Mouse (Mus musculus) liver, postnatal 0 days (tissue): ENCODE data around the gene Col6a6. TPM values are rescaled to one million over a fixed set of nuclear protein-coding genes. Genes with fewer than 3 reads are reported as not detected.

Experiments
- ATAC-seq: fragments of 200-750 bp; cut with Nextera tagmentation; 2 replicates; pipeline ENCODE4 v1.8.0; 2017; ENCODE audit warnings: mild to moderate bottlenecking, moderate library complexity
- DNase-seq: peaks from one replicate; pipeline ENCODE4 v3.0.0-alpha.2; 2016
- H3K27ac ChIP-seq: fragments of 300-500 bp; sonication (generic); 2 replicates; pipeline ENCODE4 v1.5.1; 2014; ENCODE audit warnings: antibody characterized with exemption, moderate library complexity, mild to moderate bottlenecking, low read depth
- H3K27me3 ChIP-seq: fragments of 300-500 bp; sonication (generic); 2 replicates; pipeline ENCODE4 v1.6.1; 2014; ENCODE audit warnings: low read length, control low read depth, mixed read lengths; ENCODE audit not compliant: insufficient read depth
- H3K36me3 ChIP-seq: fragments of 300-500 bp; sonication (generic); replicated peaks from 2 replicates; pipeline ENCODE4 v1.6.1; 2014; ENCODE audit warnings: mild to moderate bottlenecking, control low read depth, low read length, moderate library complexity, mixed read lengths; ENCODE audit not compliant: insufficient read depth
- H3K4me1 ChIP-seq: fragments of 300-500 bp; sonication (generic); 2 replicates; pipeline ENCODE4 v1.6.1; 2014; ENCODE audit warnings: antibody characterized with exemption, mild to moderate bottlenecking, control low read depth; ENCODE audit not compliant: insufficient read depth
- H3K4me2 ChIP-seq: fragments of 300-500 bp; sonication (generic); 2 replicates; pipeline ENCODE4 v1.6.1; 2014; ENCODE audit warnings: low read depth, mild to moderate bottlenecking, low read length, moderate library complexity, mixed read lengths
- H3K4me3 ChIP-seq: fragments of 300-500 bp; sonication (generic); 2 replicates; pipeline ENCODE4 v1.5.1; 2014; ENCODE audit warnings: low read depth, low read length
- H3K9ac ChIP-seq: fragments of 300-500 bp; sonication (generic); replicated peaks from 2 replicates; pipeline ENCODE4 v1.6.1; 2014; ENCODE audit warnings: mild to moderate bottlenecking, moderate library complexity
- H3K9me3 ChIP-seq: fragments of 300-500 bp; sonication (generic); 2 replicates; pipeline ENCODE4 v1.6.1; 2016; ENCODE audit warnings: mild to moderate bottlenecking, control low read depth, low read length, mixed read lengths
- CTCF ChIP-seq: sonication (generic); IDR thresholded peaks from 2 replicates; pipeline ENCODE4 v1.5.1; 2016; ENCODE audit warnings: antibody characterized with exemption, low read depth
- EP300 ChIP-seq: IDR thresholded peaks from 2 replicates; pipeline ENCODE4 v1.6.1; 2016; ENCODE audit warnings: antibody characterized with exemption, low read depth, mild to moderate bottlenecking
- WGBS: fragments of 180-500 bp; shearing (Covaris S2); extraction: QIAGEN DNeasy Blood & Tissue Kit; methylation state at CpG from one replicate; pipeline ENCODE4 v1.1.7; 2014; ENCODE audit not compliant: insufficient replicate concordance; 5-methylcytosine and 5-hydroxymethylcytosine counted together
- polyA plus RNA-seq: library from polyadenylated mRNA; unstranded; fragments of >200 nt; fragmentation: Nextera tagmentation; extraction: Ambion mirVana; gene quantifications from 2 replicates; pipeline ENCODE4 v1.2.1, GENCODE M21; 2015

Gene Col6a6
- polyA plus RNA-seq, 1 experiment from 2014 or later, result 0.14 TPM

DNA sequence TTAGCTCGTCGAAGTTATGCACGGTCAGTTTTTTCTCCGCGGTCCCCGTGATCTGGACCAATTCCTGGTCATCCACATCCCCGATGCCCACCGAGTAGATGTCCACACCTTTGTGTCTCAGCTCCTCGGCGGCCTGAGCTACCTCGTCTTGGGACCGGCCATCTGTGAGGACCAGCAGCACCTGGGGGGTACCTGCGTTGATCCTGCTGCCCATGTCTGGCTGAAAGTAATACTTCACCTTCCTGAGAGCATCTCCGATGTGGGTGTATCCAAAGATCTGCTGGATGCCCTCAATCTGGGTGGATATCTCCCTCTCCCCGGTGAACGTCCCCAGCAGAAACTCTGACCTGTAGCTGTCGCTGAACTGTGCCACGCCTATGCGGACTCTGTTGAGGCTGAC lies 53.6 kb downstream of the Col6a6 start:
- 84% methylated on average over 19 of the region's 19 CpGs for WGBS
- Histone ChIP-seq H3K4me3 (no peak overlapping the region), H3K9ac (no peak overlapping the region), H3K4me1 (no peaks in the 10 kb centered on the region), H3K27ac (no peak overlapping the region), H3K4me2 (no peak overlapping the region), H3K27me3 (no peaks in the 10 kb centered on the region), H3K9me3 (no peaks in the 10 kb centered on the region), H3K36me3 (no peaks in the 10 kb centered on the region)
- ATAC-seq (no peak), DNase-seq (no peak)
- no peak for TF ChIP-seq CTCF
- TF ChIP-seq EP300, result no peak

DNA sequence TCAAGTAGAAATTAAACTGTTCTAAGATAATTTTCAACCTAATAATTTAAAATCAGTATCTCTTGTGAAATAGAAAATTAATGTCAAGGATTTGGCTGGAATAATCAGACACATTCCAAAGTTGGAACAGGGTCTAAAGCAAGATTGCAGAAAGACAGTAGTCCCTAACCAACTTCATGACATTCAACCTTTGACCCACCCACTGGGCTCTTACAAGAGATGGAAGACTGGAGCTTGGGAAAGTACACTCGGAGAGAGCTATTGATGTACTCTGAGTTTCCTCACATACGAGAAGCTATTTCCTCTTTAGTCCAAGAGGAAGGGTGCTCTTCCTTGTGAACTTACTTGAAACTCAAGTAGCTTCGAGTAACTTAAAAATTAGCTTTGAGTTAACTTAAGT lies 56.6 kb downstream of the Col6a6 start:
- Histone ChIP-seq H3K4me1 (no peaks in the 10 kb centered on the region), H3K4me2 (no peak overlapping the region), H3K27me3 (no peaks in the 10 kb centered on the region), H3K27ac (no peak overlapping the region), H3K9me3 (no peaks in the 10 kb centered on the region), H3K9ac (no peak overlapping the region), H3K36me3 (no peaks in the 10 kb centered on the region), H3K4me3 (no peak overlapping the region)
- WGBS, result 40% methylated on average over 3 of the region's 3 CpGs
- TF ChIP-seq CTCF (no peak), EP300 (no peak)
- no peak for ATAC-seq
- no peak for DNase-seq

DNA sequence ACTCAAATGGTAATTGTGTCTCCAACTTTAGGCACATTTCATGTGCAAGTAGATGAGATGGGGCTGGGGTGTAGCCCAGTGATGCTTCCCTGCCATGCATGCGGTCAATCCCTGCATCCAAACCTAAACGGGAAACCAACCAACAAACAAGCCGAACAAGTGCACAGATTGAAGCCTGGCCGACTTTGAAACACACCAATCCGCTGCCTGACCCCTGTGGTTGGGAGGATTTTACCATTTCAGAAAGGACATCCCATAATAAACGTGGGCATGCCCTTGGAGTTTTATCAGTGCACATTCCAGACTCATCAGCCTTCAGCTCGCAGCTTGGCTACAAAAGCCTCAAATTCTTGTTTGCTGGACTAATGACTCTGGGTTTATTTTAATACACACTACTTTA lies 57.3 kb downstream of the Col6a6 start:
- DNase-seq (no peak), ATAC-seq (no peak)
- no peaks in the 10 kb centered on the region for H3K4me1 ChIP-seq
- no peaks in the 10 kb centered on the region for H3K27me3 ChIP-seq
- H3K27ac ChIP-seq, result no peak overlapping the region
- WGBS, result 57% methylated on average over 7 of the region's 7 CpGs
- no peak overlapping the region for H3K4me2 ChIP-seq
- H3K9me3 ChIP-seq, result no peaks in the 10 kb centered on the region
- H3K4me3 ChIP-seq, result no peak overlapping the region
- no peaks in the 10 kb centered on the region for H3K36me3 ChIP-seq
- H3K9ac ChIP-seq, result no peak overlapping the region
- no peak for TF ChIP-seq CTCF
- no peak for TF ChIP-seq EP300

DNA sequence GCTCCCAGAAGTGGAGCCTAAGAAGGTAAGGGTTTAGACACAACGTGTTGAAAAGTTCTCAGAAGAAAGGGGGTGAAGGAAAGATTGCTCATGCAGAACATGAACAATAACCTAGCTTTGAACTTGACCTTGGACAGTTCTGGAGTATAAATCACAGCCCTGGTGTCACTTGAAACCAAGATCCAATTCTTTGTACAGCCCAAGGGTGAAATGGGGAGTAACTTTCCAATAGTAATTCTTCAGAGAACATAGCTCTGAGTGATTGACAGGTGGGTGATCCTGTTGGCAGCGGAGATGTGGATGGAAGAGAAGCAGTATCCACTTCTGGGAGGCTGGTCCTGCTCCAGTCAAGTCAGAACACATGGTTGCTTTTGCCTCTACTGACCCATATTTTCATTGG lies 62.1 kb downstream of the Col6a6 start:
- Histone ChIP-seq H3K9ac (no peak overlapping the region), H3K36me3 (no peaks in the 10 kb centered on the region), H3K9me3 (no peaks in the 10 kb centered on the region), H3K4me3 (no peak overlapping the region), H3K4me1 (no peaks in the 10 kb centered on the region), H3K27me3 (no peaks in the 10 kb centered on the region), H3K4me2 (no peak overlapping the region), H3K27ac (no peak overlapping the region)
- TF ChIP-seq CTCF, result no peak
- no peak for TF ChIP-seq EP300
- no peak for ATAC-seq
- 83% methylated on average over 2 of the region's 2 CpGs for WGBS
- DNase-seq, result no peak

DNA sequence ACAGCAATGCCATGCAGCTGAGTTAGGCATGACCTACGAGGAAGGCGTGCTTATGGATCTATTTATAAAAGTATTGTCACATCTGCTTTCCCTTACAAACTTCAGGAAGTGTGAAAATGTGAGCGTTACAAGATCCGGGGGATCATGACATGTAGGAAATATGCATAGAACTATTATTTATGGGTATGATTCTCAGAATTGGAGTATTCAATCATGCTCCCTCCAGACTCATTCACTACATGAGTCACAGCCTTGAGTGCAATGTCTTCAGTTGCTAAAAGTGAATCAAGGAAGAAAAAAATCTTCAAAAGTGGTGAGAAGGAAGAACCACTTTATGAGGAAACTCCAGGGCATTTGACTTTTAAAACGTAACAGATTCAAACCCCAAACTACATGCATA lies 63.3 kb downstream of the Col6a6 start:
- H3K4me2 ChIP-seq, result no peak overlapping the region
- H3K27me3 ChIP-seq, result no peaks in the 10 kb centered on the region
- WGBS, result 54% methylated on average over 5 of the region's 5 CpGs
- H3K4me3 ChIP-seq, result no peak overlapping the region
- ATAC-seq (no peak), DNase-seq (no peak)
- no peaks in the 10 kb centered on the region for H3K36me3 ChIP-seq
- no peaks in the 10 kb centered on the region for H3K9me3 ChIP-seq
- no peaks in the 10 kb centered on the region for H3K4me1 ChIP-seq
- TF ChIP-seq EP300 (no peak), CTCF (no peak)
- H3K9ac ChIP-seq, result no peak overlapping the region
- no peak overlapping the region for H3K27ac ChIP-seq

DNA sequence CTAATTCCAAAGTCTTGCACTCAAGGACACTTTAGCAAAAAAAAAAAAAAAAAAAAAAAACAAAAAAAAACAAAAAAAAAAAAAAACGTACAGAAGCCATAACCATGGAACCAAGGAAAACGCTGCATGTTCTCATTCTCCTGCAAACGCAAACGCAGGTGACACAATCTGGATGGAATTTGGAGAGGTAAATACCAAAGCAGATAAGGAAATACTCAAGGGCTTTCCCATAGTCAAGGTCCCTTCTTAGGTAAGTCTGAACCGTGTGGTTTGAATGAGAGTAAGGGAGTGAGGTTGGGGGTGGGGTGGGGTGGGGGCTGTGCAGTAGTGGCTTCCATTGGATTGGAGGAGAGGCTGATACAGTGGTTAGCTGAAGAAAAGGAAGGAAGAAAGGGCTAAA lies 63.8 kb downstream of the Col6a6 start:
- Histone ChIP-seq H3K27ac (no peak overlapping the region), H3K27me3 (no peaks in the 10 kb centered on the region), H3K4me3 (no peak overlapping the region), H3K36me3 (no peaks in the 10 kb centered on the region), H3K4me2 (no peak overlapping the region), H3K4me1 (no peaks in the 10 kb centered on the region), H3K9me3 (no peaks in the 10 kb centered on the region), H3K9ac (no peak overlapping the region)
- no peak for TF ChIP-seq EP300
- no peak for TF ChIP-seq CTCF
- no peak for ATAC-seq
- DNase-seq, result no peak
- WGBS, result 37% methylated on average over 5 of the region's 5 CpGs

DNA sequence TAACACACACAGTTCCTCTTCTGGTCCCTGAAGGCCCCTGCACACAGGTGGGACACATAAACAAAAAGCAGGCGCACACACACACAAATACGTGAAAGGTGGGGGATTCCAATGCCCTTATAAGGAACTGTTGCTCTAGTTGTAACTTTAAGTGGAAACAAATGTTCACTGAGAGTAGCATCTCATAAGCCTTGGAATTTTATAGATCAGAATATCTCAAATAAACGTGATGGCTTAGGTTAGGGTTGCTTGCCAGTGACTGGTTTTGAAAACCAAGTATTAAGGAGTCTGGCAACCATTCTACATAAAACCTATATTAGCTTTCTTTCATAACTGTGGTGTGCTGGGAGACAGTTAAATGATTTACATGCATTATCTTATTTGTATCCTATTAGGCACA lies 64.3 kb downstream of the Col6a6 start:
- no peak overlapping the region for H3K9ac ChIP-seq

More for the DNA sequence above, 64.3 kb downstream of the Col6a6 start:
- Histone ChIP-seq H3K9me3 (no peaks in the 10 kb centered on the region), H3K27me3 (no peaks in the 10 kb centered on the region), H3K4me2 (no peak overlapping the region), H3K4me3 (no peak overlapping the region), H3K27ac (no peak overlapping the region), H3K4me1 (no peaks in the 10 kb centered on the region), H3K36me3 (no peaks in the 10 kb centered on the region)
- WGBS, result 68% methylated on average over 3 of the region's 3 CpGs
- ATAC-seq (no peak), DNase-seq (no peak)
- TF ChIP-seq CTCF (no peak), EP300 (no peak)
